Mouse (Mus musculus) cerebellum, adult 18-20 months (tissue): ENCODE results near the gene Il10rb.

Experiments used
- DNase-seq, 2 experiments: peaks; one replicate each; pipeline ENCODE4 v3.0.0; 2021

The Il10rb gene

DNA sequence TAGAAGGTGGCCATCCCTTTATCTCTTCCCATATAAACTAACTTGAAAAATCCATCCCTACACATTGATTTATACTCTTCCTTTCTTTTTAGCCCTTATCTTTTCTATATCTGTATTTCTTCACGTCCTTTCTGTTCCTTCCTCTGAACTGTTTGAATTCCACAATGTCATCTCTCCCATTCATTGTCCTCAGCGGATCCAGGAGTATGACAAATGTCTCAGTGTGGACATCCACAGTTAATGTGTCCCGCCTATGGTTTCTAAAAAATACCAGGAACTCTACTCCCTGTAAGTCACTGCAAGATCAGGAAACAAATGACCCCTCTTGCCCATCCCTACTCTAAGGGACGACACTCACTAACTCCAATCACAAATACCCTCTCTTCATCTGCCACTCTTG lies 21.7 kb upstream of the Il10rb start:
- no peak for DNase-seq

DNA sequence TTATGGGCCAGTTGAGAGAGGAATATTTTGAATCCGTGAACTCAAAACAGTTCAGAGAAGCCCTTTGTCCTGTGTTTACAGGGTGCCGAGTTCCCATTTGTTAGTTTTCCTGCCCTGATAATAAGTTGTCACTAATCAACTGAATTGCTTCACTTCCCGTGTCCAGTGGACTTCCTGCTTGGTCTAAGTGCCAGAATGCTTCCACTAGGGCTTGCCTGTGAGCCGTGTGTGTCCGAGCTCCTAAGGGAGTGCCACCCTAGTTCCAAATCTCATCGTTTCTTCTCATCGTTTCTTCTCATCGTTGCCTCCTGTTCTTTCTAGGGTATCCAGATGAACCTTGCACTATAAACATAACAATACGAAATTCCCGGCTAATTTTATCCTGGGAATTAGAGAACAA lies 20.3 kb upstream of the Il10rb start:
- no peak for DNase-seq

DNA sequence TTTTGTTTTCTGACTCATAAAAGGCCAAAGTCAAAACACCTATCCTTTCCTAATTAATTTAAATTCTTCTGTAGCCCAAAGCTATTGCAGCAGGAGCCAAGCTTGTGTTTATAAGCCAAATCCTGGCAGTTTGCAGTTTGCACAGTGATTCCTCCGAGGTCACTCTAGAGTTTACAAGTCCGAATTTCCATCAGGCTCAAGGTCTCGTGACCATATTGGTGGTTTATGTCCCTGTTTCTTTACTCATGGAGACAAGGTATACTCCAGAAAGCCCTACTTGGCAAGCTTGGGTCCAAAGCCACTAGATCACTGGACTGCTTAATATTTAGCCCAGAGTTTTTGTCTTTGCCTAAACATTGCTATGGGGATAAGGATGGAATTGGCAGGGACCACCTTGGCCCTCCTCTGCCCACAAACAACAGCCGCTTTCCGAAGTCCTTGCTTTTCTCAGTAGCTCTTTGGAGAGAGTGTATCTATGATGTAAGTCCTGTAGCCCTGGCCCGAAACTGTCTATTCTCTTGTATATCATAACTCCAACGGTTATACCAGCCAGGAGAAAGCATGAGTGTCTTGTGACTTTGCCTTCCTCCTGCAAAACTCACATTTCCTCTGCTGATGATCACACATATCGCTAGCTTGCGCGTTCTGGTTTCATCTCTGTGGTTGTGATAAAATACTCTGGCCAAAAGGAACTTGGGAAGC lies 19.4 kb upstream of the Il10rb start:
- no peak for DNase-seq

DNA sequence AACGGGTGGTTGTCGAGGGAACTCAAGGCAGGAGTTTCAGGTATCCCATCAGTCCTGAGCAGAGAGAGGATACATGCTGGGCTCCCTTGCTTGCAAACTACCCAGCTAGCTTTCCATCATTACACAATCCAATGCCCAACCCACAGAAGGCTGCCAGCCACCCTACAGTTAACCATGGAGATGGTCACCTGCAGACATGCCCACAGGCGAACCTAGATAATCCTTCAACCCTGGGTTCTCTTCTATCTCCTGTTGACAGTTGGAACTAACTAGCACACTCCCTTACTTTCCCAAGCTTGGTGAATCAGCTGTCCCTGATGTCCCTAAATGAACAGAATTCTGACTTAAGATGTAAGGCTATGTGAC lies 18.9 kb upstream of the Il10rb start:
- DNase-seq, result no peak

DNA sequence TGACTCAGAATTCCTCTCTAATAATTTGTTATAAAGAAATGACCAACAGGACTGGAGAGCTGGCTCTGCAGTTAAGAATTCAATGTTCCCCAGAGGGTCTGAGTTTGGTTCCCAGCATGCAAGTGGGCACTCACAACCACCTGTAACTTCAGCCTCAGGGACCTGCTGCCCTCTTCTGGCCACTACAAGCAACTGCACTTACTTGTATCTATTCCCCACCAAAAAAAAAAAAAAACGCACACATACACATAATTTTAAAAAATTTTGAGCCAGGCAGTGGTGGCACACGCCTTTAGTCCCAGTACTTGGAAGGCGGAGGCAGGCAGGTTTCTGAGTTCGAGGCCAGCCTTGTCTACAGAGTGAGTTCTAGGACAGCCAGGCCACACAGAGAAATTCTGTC lies 15.9 kb upstream of the Il10rb start:
- DNase-seq, result no peak

DNA sequence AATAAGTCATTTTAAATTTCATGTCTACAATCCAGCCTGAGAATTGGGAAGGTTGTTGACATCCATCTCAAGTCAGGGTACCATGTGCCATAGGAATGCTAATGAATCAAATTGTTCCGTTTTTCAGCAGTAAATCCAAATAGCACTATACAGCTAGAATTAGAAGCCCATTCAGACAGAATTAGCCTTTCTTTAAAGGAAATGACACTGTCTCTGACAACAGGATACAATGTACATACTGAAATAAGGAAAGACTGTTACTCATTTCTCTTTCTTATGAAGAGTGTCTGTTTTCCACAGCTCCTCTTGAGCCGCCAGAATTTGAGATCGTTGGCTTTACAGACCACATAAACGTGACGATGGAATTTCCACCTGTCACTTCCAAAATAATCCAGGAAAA lies 14.5 kb upstream of the Il10rb start, which contains the start of gene Gm21970:
Gene Gm21970 (plus strand): TSS at position 301 of the 400 bp plus-strand sequence.
- no peak for DNase-seq

DNA sequence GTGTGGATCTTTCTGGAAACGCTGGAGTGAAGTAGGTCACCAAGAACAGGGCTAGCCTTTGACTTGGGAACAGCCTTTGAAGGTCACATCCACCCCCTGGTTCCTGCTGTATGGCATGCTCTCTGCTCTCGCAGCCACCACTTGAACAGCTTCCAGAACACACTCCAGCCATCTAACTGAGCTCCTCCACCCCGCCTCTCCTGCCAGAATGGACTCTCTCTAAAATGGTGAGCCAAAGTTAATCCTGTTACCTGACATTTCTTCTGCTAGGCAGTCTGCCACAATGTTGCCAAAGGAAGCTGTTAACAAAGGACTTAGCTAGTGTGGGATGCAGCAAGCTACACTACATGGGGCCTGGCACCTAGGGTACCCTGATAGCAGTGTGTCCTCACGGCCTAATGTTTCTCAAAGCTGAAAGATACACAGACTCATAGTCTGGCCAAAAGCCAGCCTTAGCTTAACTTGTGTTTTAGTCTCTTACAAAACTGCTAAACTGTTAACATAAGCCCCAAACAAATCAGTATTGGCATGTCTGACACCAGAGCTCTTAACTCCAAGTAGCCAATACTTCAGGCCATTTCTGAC lies 11.0 kb upstream of the Il10rb start:
- DNase-seq, result no peak

DNA sequence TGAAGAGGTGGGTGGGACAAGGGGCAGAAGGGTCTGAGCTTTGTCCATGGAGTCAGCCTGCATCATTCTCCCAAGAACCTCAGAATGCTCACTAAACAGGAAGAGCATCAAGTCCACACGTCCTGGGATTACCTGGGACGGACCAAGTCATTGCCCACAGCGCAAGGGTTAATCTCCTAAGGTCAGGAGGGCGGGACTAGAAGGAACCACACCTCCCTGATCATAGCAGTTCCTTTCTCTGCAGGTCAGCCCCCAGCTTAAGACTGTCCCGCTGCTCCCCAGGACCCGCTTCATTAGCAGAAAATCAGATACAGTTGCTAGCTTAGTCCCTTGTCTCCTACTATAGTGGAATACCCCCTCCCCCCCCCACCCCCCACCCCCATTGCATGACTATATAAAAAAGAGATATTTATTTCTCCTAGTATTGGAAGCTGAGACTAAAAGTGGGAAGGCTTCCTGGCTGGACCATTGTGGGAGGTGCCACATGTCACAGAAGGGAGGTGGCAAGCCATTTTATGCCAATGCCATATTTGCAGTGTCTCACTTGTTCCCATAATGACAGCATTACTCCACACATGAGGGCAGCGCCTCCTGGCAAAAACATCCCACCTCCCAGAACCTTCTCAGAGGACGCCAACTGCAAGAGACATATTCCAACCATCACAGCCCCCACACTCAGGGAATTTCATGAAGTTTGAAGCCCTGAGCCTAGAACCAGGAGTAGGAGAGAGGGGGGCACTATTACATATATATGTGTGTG lies 10.2 kb upstream of the Il10rb start:
- no peak for DNase-seq

DNA sequence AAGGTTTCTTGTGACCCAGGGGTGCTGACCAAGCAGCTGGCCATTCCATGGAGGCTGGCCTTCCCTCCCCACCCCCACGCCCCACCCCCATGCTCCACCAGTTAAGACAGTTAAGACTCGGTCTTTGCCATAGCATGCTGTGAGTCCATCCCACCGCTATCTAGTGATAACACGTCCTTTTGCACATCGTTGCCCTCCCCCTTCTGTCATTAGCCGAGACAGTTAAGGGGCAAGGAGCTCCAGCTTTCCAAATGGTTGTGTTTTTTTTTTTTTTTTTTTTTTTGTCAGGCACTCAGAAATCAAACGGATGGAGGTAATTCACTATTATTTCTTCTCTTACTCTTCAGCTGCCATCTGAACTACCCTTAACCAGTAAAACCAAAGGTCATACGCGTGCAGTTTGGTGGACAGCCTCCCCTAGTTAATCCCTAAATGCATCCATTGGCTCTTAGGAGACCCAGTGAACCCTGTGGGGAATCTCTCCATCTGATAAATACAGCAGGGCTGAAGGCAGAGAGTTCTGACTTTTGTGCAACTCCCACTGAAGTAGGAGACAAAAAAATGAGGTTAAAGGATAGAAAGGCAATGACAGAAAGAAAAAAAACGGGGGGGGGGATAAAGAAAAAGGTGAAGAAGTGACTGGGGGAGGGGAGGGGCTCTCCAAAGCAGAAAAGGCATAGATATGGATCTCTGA lies 9.0 kb upstream of the Il10rb start:
- DNase-seq, result no peak

DNA sequence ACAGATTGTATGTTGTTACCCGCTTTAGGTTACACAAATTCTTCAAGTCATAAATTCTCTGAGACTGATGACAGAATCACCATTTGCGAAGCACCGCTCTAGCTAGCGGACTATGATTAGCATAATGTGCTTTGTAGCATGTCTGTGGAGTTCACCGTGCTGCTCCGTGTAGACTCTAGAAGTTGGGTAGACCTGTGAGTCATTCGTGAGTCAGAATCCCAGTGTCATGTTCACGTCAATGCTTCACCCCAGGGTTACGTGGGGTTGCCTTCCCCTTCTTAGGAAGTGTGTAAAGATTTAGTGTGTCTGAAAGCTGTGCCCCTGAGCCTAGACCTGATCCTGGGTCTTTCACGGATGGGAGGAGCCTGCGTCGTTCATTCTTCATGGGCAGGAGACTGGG lies 7.9 kb upstream of the Il10rb start:
- DNase-seq, result no peak

DNA sequence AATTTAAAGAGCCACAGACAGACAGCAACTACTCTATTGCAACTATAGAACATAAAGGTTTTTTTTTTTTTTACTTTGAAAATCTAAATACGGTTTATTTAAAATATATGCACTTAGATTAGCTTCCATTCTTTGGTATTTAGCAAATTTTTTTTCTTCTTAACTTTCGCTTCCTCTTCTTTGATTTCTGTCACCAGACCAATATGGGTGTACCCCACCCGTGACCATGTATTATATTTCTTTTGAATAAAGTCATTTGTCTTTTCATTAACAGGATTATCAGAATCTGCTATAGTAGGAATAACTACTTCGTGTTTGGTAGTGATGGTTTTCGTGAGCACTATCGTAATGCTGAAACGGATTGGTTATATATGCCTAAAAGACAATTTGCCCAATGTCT lies 7.0 kb upstream of the Il10rb start:
- no peak for DNase-seq

DNA sequence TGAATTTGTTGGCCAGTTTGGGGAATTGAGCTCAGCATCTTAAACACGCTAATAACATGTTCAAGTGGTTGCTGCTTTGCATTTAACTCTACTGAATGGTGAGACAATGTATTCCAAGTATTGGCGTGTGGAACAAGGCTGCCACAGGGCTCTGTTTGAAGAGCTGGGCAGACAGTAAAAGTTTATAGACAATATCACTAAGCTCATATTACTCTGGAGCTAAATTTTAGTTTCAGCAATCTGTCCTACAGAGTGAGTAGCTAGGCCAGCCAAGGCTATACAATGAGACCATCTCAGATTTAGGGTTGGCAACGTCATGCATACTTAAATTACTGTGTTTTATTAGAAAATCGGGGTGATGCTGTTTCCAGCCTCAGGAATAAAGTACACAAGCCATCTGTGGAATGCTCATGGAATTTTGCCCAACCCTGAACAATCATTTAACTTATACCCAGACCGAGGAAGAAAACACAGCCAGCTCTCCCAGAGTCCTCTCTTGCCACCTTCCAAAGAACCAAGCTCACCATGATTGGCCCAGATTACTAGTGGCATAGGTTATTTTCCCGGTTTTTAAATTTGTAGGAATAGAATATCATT lies 4.3 kb upstream of the Il10rb start:
- no peak for DNase-seq

DNA sequence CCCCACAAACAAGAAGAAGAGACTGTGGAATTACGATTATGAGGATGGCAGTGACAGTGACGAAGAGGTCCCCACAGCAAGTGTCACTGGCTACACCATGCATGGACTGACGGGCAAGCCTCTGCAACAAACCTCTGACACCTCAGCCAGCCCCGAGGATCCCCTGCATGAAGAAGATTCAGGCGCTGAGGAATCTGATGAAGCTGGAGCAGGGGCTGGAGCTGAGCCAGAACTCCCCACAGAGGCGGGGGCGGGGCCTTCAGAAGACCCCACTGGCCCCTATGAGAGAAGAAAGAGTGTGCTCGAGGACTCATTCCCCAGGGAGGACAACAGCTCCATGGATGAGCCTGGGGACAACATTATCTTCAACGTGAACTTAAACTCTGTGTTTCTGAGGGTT lies 2.2 kb upstream of the Il10rb start:
- DNase-seq, result no peak

DNA sequence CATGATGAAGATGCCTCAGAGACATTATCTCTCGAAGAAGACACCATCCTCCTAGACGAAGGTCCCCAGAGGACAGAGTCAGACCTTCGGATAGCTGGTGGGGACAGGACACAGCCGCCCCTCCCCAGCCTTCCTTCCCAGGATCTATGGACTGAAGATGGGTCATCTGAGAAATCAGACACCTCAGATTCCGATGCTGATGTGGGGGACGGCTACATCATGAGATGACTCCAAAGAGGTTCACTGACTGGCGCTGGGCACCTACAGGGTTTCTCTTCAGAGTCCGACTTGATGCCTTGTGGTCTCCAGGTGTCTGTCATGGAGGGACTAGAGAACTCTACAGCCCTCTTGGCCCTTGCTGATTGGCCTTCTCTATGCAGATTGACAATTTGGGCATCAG lies 1.8 kb upstream of the Il10rb start:
- no peak for DNase-seq

DNA sequence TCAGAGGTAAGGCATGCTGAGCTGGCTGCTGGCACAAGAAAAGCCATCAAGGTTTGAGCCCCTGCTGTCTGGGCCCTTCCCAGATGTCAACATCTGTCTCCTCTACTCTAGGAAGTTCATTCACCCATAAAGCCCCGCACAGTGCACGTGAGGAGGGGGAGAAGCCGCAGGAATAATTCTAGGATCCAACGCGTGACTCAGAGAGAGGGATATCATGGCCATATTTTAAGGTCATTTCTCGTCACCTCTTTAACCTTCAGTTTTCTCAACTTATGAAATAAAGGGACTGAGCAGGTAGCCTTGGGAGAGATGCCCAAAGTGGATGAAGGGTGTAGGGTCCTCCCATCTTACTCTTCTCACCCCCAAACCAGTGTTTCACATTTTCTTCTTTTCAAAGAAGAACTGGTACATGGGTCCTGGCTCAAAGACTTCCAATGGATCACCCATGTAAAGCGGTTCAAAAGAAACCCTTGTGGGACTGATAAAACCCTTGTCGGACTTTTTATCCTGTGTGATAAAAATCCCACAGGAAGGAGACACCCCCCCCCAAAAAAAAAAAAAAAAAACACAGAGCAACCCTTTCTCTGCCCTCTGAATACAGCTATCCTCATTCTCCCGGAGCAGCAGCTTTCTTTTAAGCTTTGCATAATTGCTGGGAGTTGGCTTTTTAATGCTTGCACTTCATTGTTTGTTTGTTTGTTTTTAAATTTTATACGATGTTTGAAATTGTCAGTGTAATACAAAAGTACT lies 961 bp upstream of the Il10rb start:
- no peak for DNase-seq

DNA sequence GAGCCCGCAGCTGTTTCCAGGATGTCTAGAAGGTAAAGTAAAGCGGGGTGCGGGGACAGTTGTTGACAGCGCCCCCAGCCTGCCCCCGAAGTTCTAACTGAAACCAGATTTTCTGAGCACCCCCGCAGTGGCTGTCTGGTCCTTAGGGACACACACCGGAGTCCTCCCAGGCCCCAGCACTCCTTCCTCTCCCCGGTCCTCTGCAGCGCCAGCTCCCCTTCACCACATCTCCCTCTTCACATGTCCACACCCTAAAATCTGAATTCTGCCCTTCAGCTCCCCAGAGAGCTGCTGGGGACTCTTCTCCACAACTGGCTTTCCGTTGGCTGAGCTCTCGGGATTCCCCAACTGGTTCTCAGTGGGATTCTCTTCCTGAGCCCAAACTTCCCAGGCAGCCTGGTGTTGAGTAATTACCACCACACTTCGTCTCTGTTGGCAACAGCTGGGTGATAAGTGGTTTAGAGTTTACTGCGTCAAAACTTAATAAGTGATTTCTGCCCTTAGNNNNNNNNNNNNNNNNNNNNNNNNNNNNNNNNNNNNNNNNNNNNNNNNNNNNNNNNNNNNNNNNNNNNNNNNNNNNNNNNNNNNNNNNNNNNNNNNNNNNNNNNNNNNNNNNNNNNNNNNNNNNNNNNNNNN lies 739 bp downstream of the Il10rb start:
- DNase-seq, result no peak

DNA sequence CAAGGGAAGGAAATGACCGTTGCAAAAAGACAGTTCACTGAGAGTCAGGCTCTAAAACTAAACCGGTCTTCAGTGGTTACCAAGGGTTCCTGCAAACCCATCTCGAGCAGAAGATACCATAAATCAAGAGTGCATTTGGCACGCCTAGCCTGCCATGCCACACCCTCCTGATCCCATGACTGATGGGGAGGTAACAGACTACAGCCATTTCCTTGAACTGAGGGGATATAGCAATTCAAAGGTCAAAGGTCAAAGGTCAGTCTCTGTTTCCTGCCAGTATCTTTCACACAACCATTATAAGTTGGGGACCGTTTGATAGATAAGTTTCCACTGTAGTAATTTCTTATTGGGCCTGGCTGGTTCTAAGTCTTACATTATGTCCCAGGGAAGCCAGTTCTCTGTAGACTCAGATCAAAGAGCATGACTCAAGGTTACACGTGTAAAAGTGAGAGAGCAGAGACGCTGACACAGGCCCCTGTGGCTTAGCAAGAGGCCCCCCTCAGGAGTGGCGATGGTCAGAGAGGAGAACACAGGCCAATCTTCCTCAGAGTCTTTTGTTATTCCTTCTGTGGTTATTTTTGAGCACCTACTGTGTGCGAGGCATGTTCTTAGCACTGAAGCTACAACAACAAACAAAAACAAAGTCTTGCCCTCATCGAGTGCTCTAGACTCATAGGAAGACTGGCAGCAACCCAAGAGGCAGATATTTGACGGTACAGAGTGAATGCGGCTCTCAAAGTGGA lies 7.3 kb downstream of the Il10rb start:
- DNase-seq, result no peak

DNA sequence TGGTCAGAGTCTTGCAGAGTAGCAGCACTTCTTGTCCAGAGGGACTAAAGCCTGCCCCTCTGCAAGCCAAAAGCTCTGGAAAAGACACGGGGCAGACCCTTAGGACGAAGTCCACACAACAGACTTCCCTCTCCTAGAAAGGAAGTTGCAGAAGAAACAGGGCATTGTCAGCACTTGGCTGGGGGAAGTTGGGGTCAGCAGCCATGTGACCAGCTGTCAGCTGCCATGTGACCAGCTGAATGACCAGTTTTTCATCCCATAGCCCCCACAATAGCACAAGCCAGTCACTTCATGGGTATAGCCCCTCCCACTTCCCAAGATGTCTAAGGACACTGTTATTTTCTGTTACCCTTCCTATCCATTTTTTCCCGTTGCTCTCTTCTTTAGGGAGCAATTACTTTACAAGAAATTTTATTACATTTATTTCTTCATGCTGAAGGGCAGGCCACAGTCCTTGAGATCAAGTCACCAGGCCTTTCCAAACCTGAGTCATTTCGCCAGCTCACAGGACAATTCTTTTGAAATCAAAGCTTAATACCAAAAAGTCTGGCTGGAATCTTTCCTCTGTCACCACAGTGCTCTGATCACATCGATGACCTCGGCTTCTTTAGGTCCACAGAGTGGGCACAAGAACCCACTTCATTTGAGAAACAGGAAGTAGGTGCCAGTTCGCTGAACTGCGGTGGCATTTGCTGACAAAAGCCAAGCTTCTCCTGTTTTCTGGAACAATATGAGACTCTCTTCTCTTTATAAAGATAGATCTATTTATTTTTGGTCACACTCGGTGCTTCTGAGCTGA lies 9.6 kb downstream of the Il10rb start:
- DNase-seq, result no peak

DNA sequence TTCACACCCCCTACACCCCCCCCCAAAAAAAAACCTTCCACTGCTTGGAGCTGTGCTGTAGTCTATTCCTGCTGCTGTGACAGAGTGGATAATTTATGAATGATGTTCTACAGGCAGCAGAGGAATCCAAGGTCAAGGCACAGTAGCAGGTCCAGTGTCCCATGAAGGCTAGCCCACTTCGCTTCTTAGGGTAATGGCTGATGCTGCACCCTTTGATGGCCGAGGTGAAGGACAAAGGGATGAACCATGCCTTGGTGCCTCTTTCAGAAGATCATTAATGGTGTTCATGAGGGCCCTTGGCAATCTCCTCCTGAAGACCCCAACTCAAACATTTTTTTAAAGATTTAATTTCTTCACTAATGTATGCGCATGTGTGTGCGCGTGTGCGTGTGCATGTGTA lies 10.4 kb downstream of the Il10rb start:
- DNase-seq, result no peak

DNA sequence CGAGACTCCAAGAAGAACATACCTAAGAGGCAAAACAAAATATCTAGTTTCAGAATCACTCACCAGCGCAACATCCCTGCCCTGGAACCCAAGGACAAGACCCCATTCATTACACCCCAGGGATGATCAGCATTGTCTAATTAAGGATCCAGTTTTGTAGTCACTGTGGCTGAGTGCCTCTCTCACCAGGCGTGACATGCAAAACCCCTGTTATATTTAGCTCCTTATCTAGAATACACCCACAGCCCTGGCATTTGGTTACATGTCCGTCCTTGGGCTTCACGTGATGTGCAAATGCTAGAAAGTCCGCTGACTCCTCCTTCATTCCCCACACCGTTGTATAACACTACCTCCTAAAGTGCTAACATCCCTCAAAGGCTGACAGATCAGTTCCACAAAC lies 11.0 kb downstream of the Il10rb start:
- no peak for DNase-seq

DNA sequence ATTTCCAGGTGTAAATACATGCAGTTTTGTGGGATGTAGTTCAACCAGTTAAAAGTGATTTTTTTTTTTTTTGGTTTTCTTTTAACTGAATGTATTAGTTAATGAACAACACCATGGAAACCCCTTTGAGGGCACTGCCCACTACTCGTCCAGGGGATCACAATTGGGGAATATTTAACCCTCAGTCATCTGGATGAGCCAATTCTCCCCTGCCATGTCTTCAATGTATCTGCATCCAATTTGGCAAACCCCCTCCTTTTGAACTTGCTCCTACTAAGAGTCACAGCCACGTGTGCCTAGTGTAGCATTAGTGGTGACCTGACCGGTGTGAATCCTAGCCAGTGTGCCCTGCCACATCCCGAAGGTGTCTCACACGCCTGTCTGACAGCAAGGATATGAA lies 12.6 kb downstream of the Il10rb start:
- DNase-seq, result no peak
